Mouse (Mus musculus): ENCODE results near the gene Hrasls5. TPM values are rescaled to one million over a fixed set of nuclear protein-coding genes. Genes with fewer than 3 reads are reported as not detected.

The Hrasls5 gene
- total and polyA plus RNA-seq, 3 experiments: not detected

DNA sequence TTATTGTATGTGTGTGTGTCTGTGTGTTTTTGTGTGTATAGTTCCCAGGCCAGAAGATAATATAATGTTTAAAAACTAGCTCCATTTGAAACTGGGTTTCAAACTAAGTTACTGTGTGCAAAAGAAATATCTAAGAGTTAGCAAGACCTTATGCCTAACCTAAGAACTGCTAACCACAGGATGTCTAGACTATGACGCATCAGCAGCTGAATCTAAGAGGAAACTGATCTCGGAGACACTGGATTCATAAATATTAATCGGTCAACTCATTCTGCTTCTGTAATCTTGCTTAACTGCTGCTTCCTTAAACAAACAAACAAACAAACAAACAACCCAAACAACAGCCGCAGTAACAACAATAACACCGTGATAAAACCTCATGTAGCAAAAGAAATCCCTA, 42.7 kb upstream of the Hrasls5 start:
- Histone ChIP-seq H3K4me1 (ENCODE audit: insufficient read depth, low read depth, low read length) (no peaks in the 10 kb centered on the region), H3K9me3 (replicated peaks) (no peaks in the 10 kb centered on the region), H3K36me3 (replicated peaks) (no peaks in the 10 kb centered on the region), H3K27me3 (ENCODE audit: insufficient read depth, low read length) (peaks cover 3% of the 10 kb centered on the region; the same call in 1 of the 2 replicates), H3K4me3 (ENCODE audit: low read depth, low read length) (no peak overlapping the region)
- DNase-seq (ENCODE audit: low spot score): no peak
- TF ChIP-seq GATA1 (IDR thresholded peaks at IDR 0.05; ENCODE audit: borderline replicate concordance, low read length): no peak
- TF ChIP-seq TAL1 (conservative IDR thresholded peaks at IDR 0.05; ENCODE audit: low read depth, low read length): no peak
- TF ChIP-seq CTCF (IDR thresholded peaks at IDR 0.05; ENCODE audit: low read depth, low read length): no peak
- no peak for TF ChIP-seq POLR2AphosphoS5 (IDR thresholded peaks at IDR 0.05; ENCODE audit: insufficient replicate concordance, low read depth, low read length)
- TF ChIP-seq GATA2 (IDR thresholded peaks at IDR 0.05; ENCODE audit: borderline replicate concordance, low read depth, low read length): no peak
- ATAC-seq (ENCODE audit: extremely low read depth, insufficient number of reproducible peaks, low FRiP score, poor library complexity, severe bottlenecking): no peak

DNA sequence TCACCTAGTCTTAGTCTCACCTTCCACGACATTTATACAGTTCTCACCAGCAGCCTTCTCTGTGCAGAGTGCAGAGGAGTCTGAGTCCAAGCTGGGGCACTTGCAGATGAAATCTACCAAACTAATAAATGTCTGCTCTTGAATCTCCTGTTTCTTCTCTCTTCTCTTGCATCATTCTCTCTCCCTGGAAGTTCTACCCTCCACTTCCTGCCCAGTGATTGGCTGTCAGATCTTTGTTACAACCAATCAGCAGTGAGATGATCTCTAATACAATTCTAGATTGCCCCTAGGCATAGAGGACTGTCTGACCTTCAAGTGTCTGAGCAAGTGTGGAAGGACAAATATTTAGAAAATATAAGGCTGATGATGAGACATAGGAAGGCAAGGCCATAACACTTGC, 36.2 kb upstream of the Hrasls5 start:
- no peak overlapping the region for H3K4me3 ChIP-seq (ENCODE audit: low read depth, low read length)
- peaks cover 7% of the 10 kb centered on the region; the same call in 1 of the 2 replicates for H3K4me1 ChIP-seq (ENCODE audit: insufficient read depth, low read depth, low read length)
- TF ChIP-seq TAL1 (conservative IDR thresholded peaks at IDR 0.05; ENCODE audit: low read depth, low read length): no peak
- TF ChIP-seq POLR2AphosphoS5 (IDR thresholded peaks at IDR 0.05; ENCODE audit: insufficient replicate concordance, low read depth, low read length): no peak
- TF ChIP-seq CTCF (IDR thresholded peaks at IDR 0.05; ENCODE audit: low read depth, low read length): no peak
- no peak for TF ChIP-seq GATA2 (IDR thresholded peaks at IDR 0.05; ENCODE audit: borderline replicate concordance, low read depth, low read length)
- TF ChIP-seq GATA1 (IDR thresholded peaks at IDR 0.05; ENCODE audit: borderline replicate concordance, low read length): no peak
- H3K36me3 ChIP-seq (replicated peaks): no peaks in the 10 kb centered on the region
- no peaks in the 10 kb centered on the region for H3K9me3 ChIP-seq (replicated peaks)
- no peak for DNase-seq (ENCODE audit: low spot score)
- no peak for ATAC-seq (ENCODE audit: extremely low read depth, insufficient number of reproducible peaks, low FRiP score, poor library complexity, severe bottlenecking)
- H3K27me3 ChIP-seq (ENCODE audit: insufficient read depth, low read length): peaks cover 6% of the 10 kb centered on the region

- Histone ChIP-seq H3K4me3 (ENCODE audit: low read depth, low read length) (no peak overlapping the region), H3K4me1 (ENCODE audit: insufficient read depth, low read depth, low read length) (peaks cover 8% of the 10 kb centered on the region), H3K36me3 (replicated peaks) (no peaks in the 10 kb centered on the region), H3K27me3 (ENCODE audit: insufficient read depth, low read length) (peaks cover 8% of the 10 kb centered on the region), H3K9me3 (replicated peaks) (no peaks in the 10 kb centered on the region)
- TF ChIP-seq CTCF (IDR thresholded peaks at IDR 0.05; ENCODE audit: low read depth, low read length) (no peak), GATA2 (IDR thresholded peaks at IDR 0.05; ENCODE audit: borderline replicate concordance, low read depth, low read length) (no peak), GATA1 (IDR thresholded peaks at IDR 0.05; ENCODE audit: borderline replicate concordance, low read length) (no peak), POLR2AphosphoS5 (IDR thresholded peaks at IDR 0.05; ENCODE audit: insufficient replicate concordance, low read depth, low read length) (no peak), TAL1 (conservative IDR thresholded peaks at IDR 0.05; ENCODE audit: low read depth, low read length) (no peak)
- ATAC-seq (ENCODE audit: extremely low read depth, insufficient number of reproducible peaks, low FRiP score, poor library complexity, severe bottlenecking) (no peak), DNase-seq (ENCODE audit: low spot score) (no peak)
These were observed 34.6 kb upstream of the Hrasls5 start for GRCm38 (mm10) chr19:7577710-7578109.

- Histone ChIP-seq H3K4me1 (ENCODE audit: insufficient read depth, low read depth, low read length) (peaks cover 11% of the 10 kb centered on the region), H3K36me3 (replicated peaks) (no peaks in the 10 kb centered on the region), H3K4me3 (ENCODE audit: low read depth, low read length) (no peak overlapping the region), H3K27me3 (ENCODE audit: insufficient read depth, low read length) (peaks cover 11% of the 10 kb centered on the region), H3K9me3 (replicated peaks) (no peaks in the 10 kb centered on the region)
- ATAC-seq (ENCODE audit: extremely low read depth, insufficient number of reproducible peaks, low FRiP score, poor library complexity, severe bottlenecking) (no peak), DNase-seq (ENCODE audit: low spot score) (no peak)
- no peak for TF ChIP-seq CTCF (IDR thresholded peaks at IDR 0.05; ENCODE audit: low read depth, low read length)
- no peak for TF ChIP-seq POLR2AphosphoS5 (IDR thresholded peaks at IDR 0.05; ENCODE audit: insufficient replicate concordance, low read depth, low read length)
- TF ChIP-seq GATA2 (IDR thresholded peaks at IDR 0.05; ENCODE audit: borderline replicate concordance, low read depth, low read length): no peak
- no peak for TF ChIP-seq TAL1 (conservative IDR thresholded peaks at IDR 0.05; ENCODE audit: low read depth, low read length)
- TF ChIP-seq GATA1 (IDR thresholded peaks at IDR 0.05; ENCODE audit: borderline replicate concordance, low read length): no peak
These were observed 31.3 kb upstream of the Hrasls5 start for GRCm38 (mm10) chr19:7581042-7581441.

DNA sequence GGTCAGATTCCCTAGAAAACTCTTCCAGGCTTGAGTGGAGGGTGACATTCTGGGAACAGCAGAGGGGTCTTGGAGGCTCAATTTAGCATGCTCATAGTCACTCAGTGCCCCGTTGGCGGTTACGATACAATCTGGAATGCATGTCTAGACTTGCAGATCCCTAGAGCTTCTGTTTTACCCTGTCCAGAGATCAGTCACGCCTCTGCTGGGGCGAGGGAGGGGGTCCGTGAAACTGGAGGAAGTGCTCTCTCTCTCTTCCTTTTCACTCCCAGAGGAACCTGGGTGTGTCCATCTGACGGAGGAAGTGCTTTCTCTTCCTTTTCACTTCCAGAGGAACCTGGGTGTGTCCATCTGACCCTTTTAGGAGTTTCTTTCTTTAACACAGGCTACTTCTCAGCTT, 29.2 kb upstream of the Hrasls5 start:
- Histone ChIP-seq H3K4me1 (ENCODE audit: insufficient read depth, low read depth, low read length) (peaks cover 11% of the 10 kb centered on the region), H3K36me3 (replicated peaks) (no peaks in the 10 kb centered on the region), H3K9me3 (replicated peaks) (peaks cover 2% of the 10 kb centered on the region; the same call in 1 of the 2 replicates), H3K4me3 (ENCODE audit: low read depth, low read length) (no peak overlapping the region), H3K27me3 (ENCODE audit: insufficient read depth, low read length) (peaks cover 11% of the 10 kb centered on the region)
- DNase-seq (ENCODE audit: low spot score): no peak
- ATAC-seq (ENCODE audit: extremely low read depth, insufficient number of reproducible peaks, low FRiP score, poor library complexity, severe bottlenecking): no peak
- TF ChIP-seq CTCF (IDR thresholded peaks at IDR 0.05; ENCODE audit: low read depth, low read length) (no peak), GATA1 (IDR thresholded peaks at IDR 0.05; ENCODE audit: borderline replicate concordance, low read length) (no peak), GATA2 (IDR thresholded peaks at IDR 0.05; ENCODE audit: borderline replicate concordance, low read depth, low read length) (no peak), POLR2AphosphoS5 (IDR thresholded peaks at IDR 0.05; ENCODE audit: insufficient replicate concordance, low read depth, low read length) (no peak), TAL1 (conservative IDR thresholded peaks at IDR 0.05; ENCODE audit: low read depth, low read length) (no peak)

GRCm38 (mm10) chr19:7583599-7583998, 28.7 kb upstream of the Hrasls5 start:
- peaks cover 4% of the 10 kb centered on the region; the same call in 1 of the 2 replicates for H3K9me3 ChIP-seq (replicated peaks)
- TF ChIP-seq GATA1 (IDR thresholded peaks at IDR 0.05; ENCODE audit: borderline replicate concordance, low read length) (no peak), TAL1 (conservative IDR thresholded peaks at IDR 0.05; ENCODE audit: low read depth, low read length) (no peak), POLR2AphosphoS5 (IDR thresholded peaks at IDR 0.05; ENCODE audit: insufficient replicate concordance, low read depth, low read length) (no peak), GATA2 (IDR thresholded peaks at IDR 0.05; ENCODE audit: borderline replicate concordance, low read depth, low read length) (no peak), CTCF (IDR thresholded peaks at IDR 0.05; ENCODE audit: low read depth, low read length) (no peak)
- H3K27me3 ChIP-seq (ENCODE audit: insufficient read depth, low read length): peaks cover 8% of the 10 kb centered on the region
- no peaks in the 10 kb centered on the region for H3K36me3 ChIP-seq (replicated peaks)
- DNase-seq (ENCODE audit: low spot score) (no peak), ATAC-seq (ENCODE audit: extremely low read depth, insufficient number of reproducible peaks, low FRiP score, poor library complexity, severe bottlenecking) (no peak)
- H3K4me1 ChIP-seq (ENCODE audit: insufficient read depth, low read depth, low read length): peaks cover 11% of the 10 kb centered on the region
- no peak overlapping the region for H3K4me3 ChIP-seq (ENCODE audit: low read depth, low read length)

Measured in G1E (cell line).